Mouse (Mus musculus): Measurements from ENCODE around the gene Gpr65. TPM values are rescaled to one million over a fixed set of nuclear protein-coding genes. Genes with fewer than 3 reads are reported as not detected.

The Gpr65 gene
- total RNA-seq, 2 experiments from 2014 or later, result not detected

Other genes starting within 250 kb of the Gpr65 start
- gene Galc, start 9.2 kb upstream of the Gpr65 start, total RNA-seq (2021), result 10 to 100 TPM; 19.0 to 20.1 TPM

Measured in left cerebral cortex, postnatal 14 days (tissue).